Comparison of ENCODE assay signal across 8 mouse cellular contexts in genomic region chr19:45436019-45436418, GRCm38 (mm10).
DNase-seq lines count a peak whose midpoint lies in the region; ATAC-seq and TF ChIP-seq lines count a peak whose summit lies in the region.
"Not testable (repeated sequence)": the region's sequence is repeated elsewhere in the genome, so short reads cannot be mapped to it uniquely, and the experiment has no call there.

No protein-coding gene starts in this region.

- peak; percentile 28; the same call in 1 of the 2 replicates for ATAC-seq in G1E (ENCODE audit: extremely low read depth, insufficient number of reproducible peaks, low FRiP score, poor library complexity, severe bottlenecking)
- peak; percentile 65; the same call in 1 of the 2 replicates for ATAC-seq in forebrain, embryonic 16.5 days
- ATAC-seq in liver, embryonic 14.5 days (ENCODE audit: insufficient read depth): peak; percentile 84
- peak; percentile 53; the same call in 1 of the 2 replicates for ATAC-seq in neutrophil, adult 5-6 weeks (ENCODE audit: extremely low read depth, insufficient number of reproducible peaks, low FRiP score, poor library complexity, severe bottlenecking)

- H3K4me1 ChIP-seq in G1E (ENCODE audit: insufficient read depth, low read depth, low read length): peaks cover 43% of the 10 kb centered on the region
- peaks cover 22% of the 10 kb centered on the region for H3K4me1 ChIP-seq in forebrain, embryonic 16.5 days (replicated peaks; ENCODE audit: control insufficient read depth, insufficient read depth, low read length)
- not testable (repeated sequence) for H3K4me1 ChIP-seq in liver, embryonic 14.5 days (replicated peaks; ENCODE audit: control insufficient read depth in 2 of 2, insufficient read depth in 2 of 2, low read length in 1 of 2); thymus, adult 2 months (replicated peaks; ENCODE audit: control insufficient read depth, insufficient read depth, low read length)

- DNase-seq in G1E (ENCODE audit: low spot score): peak; percentile 36
- DNase-seq in cerebellum, adult 11 months: peak; percentile 58
- DNase-seq in heart, postnatal 10 days: peak; percentile 86 to 87
- peak; percentile 74 to 78 for DNase-seq in kidney, postnatal 4 days
- DNase-seq in liver, embryonic 14.5 days (ENCODE audit: low read depth in 3 of 3, low spot score in 3 of 3): peak; percentile 67 to 75 (median 73)
- DNase-seq in thymus, adult 2 months: peak; percentile 60

- H3K9me3 ChIP-seq in G1E (replicated peaks); forebrain, embryonic 16.5 days (ENCODE audit: control insufficient read depth, low read length); liver, embryonic 14.5 days (ENCODE audit: control insufficient read depth, low read length): not testable (repeated sequence)

- H3K4me2 ChIP-seq in forebrain, embryonic 16.5 days (ENCODE audit: low read length); liver, embryonic 14.5 days (ENCODE audit: low read depth): not testable (repeated sequence)

- not testable (repeated sequence) for H3K9ac ChIP-seq in forebrain, embryonic 16.5 days (replicated peaks; ENCODE audit: low read depth, low read length); liver, embryonic 14.5 days (replicated peaks)

- intact Hi-C loops in heart, postnatal 10 days (cut with DNase I): loop anchor here (1.0 to 5.0 kb wide), 2 partner anchors 106 to 153 kb away; no protein-coding TSS in a partner anchor

- H3K36me3 ChIP-seq in G1E (replicated peaks): peaks cover 15% of the 10 kb centered on the region
- not testable (repeated sequence) for H3K36me3 ChIP-seq in forebrain, embryonic 16.5 days (ENCODE audit: control insufficient read depth, insufficient read depth); liver, embryonic 14.5 days (replicated peaks; ENCODE audit: control insufficient read depth, insufficient read depth, low read depth); thymus, adult 2 months (ENCODE audit: control insufficient read depth, insufficient read depth, low read length)

- peak; percentile 68 for TF ChIP-seq CTCF in G1E (IDR thresholded peaks at IDR 0.05; ENCODE audit: low read depth, low read length)
- peak; percentile 83 for TF ChIP-seq CTCF in liver, embryonic 14.5 days (IDR thresholded peaks at IDR 0.05; ENCODE audit: low read depth)
- TF ChIP-seq CTCF in thymus, adult 2 months (IDR thresholded peaks at IDR 0.05; ENCODE audit: borderline replicate concordance, control insufficient read depth, extremely low read depth, insufficient read depth, low read length, poor library complexity): not testable (repeated sequence)

- H3K4me3 ChIP-seq in G1E (ENCODE audit: low read depth, low read length); forebrain, embryonic 16.5 days (replicated peaks; ENCODE audit: low read length); liver, embryonic 14.5 days (ENCODE audit: insufficient read depth in 1 of 2, low read depth in 2 of 2, low read length in 2 of 2); thymus, adult 2 months (ENCODE audit: control insufficient read depth, insufficient read depth, low read length): not testable (repeated sequence)

- not testable (repeated sequence) for H3K27ac ChIP-seq in forebrain, embryonic 16.5 days (ENCODE audit: low read length); liver, embryonic 14.5 days; thymus, adult 2 months (ENCODE audit: control insufficient read depth, insufficient read depth, low read length)

- not testable (repeated sequence) for TF ChIP-seq EP300 in liver, embryonic 14.5 days (IDR thresholded peaks at IDR 0.05; ENCODE audit: low read depth)

- TF ChIP-seq POLR2A in thymus, adult 2 months (IDR thresholded peaks at IDR 0.05; ENCODE audit: control insufficient read depth, extremely low read depth, insufficient read depth, low read length, poor library complexity): not testable (repeated sequence)

- H3K27me3 ChIP-seq in G1E (ENCODE audit: insufficient read depth, low read length); forebrain, embryonic 16.5 days (replicated peaks; ENCODE audit: control insufficient read depth, insufficient read depth, low read length); liver, embryonic 14.5 days (ENCODE audit: control insufficient read depth, insufficient read depth, low read length); thymus, adult 2 months (ENCODE audit: control insufficient read depth, insufficient read depth, low read length): not testable (repeated sequence)

Comparison
In these comparisons a context has a peak if more than half of its experiments do, and no peak if none do; other contexts are left out.
1. ATAC-seq: peak in every context shown above with its lines; median percentile 84 in liver, embryonic 14.5 days; 65 in forebrain, embryonic 16.5 days; 53 in neutrophil, adult 5-6 weeks; 28 in G1E.
2. DNase-seq: peak in every context shown above with its lines; median percentile 86 in heart, postnatal 10 days; 76 in kidney, postnatal 4 days; 73 in liver, embryonic 14.5 days; 60 in thymus, adult 2 months; 58 in cerebellum, adult 11 months; 36 in G1E.